Mouse (Mus musculus) urinary bladder, postnatal 4 days (tissue): ENCODE data around the gene Fstl3.

Source experiments
- DNase-seq, 2 experiments: peaks; one replicate each; pipeline ENCODE4 v3.0.0; 2021 to 2022; ENCODE audit warnings: low spot score in 2 of 2

Fstl3 gene

DNA sequence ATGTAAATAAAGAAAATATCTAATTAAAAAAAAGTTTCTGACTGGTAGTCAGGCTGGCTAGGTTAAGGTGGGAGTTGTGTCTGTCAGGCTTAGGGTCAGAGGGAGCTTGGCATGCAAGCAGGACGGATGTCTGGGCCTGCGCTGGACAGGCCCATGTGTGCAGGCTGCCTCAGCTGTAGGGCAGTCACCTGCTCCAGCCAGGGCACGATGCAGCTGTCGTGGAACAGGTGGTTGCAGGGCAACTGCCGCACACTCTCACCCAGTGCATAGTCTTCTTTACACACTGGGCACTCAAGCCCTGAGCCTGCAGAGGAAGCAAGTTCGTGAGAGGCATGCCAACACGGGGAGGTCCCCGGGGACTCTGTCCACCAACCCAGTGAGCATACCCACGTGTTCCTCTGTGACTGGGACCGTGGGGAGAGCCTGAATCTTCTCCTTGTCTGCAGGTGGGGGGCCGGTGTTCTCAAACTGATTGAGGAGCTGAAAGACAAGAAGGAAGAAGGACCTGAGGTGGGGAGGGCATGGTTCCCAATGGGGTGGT, 16.4 kb upstream of the Fstl3 start:
- no peak for DNase-seq

DNA sequence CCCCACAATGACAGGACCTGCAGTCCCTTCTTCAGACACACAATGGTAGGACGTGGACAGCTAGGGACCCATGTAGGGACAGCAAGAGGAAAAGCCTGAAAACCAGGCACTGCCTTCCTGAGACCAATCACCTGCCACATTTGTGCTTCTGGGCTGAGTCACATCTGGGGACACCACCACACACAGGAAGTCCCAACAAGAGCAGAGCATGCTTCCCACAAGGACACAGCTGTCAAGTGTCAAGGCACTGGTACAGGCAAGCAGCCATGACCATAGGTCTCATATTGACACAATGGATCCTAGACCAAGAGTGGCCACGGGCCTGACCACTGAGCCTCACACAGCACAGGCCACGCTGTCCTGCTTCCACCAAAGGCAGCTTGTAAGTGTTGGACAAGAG, 14.2 kb upstream of the Fstl3 start:
- no peak for DNase-seq

DNA sequence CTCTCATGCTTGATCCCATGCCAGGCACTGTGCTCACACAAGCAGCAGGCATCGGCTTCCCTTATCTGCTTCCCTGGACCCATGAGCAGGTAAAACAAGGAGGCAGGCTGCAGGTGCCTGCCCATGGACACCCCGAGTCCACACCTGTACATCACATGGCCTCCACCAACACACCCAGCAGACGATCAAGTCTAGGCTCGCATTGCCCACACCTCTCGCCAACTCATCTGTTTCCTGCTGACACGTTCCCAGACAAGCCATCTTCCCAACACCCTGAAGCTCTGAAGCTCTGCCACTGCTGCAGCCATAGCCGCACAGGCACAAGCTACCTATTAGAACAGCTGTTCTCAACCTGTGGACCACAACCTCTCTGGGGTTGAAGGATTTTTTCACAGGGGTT, 12.8 kb upstream of the Fstl3 start:
- no peak for DNase-seq

DNA sequence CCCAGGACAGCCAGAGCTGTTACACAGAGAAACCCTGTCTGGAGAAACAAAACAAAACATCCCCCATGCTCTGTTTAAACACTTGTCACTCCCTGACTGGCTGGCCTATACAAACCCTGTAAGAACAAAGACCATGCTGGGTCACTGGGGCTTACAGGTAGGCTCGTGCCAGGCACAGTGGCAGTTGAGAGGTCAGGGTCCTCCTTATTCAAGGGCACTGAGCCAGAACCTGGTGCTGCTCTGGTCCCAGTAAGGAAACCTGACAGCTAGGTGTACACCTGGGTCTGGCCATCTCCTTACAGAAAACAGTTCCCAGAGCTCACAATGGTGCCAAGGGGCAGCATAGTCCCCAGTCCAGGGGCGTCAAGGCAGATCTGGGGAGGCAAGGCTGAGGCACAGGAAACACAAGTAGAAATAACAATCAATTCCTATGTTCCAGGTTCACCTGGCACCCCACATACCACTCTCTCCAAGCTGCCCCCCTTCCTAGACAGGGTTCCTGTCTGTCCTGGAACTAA, 11.8 kb upstream of the Fstl3 start:
- no peak for DNase-seq

DNA sequence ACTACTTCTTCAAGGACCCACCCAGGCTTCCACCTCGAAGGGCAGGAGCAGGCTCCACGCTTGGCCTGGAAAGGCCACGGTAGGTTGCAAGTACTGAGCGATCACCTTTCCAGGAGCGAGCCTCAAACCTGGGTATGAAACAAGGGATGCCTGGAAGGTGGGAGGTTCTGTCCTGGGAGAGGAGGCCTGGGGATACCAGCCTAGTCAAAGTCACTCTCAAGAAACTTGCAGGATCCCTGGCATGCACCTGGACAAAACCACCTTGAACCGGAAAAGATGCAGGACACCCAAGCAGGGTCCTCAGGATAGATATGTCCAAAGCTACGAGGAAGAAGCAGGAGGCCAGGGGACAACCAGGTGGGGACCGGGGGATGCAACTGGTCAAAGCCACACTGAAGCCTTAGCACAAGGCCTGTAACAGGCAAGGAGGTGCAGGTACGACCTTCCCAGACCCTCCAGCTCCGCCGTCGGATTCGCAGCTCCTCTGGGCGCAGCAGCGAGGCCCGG, 11.0 kb upstream of the Fstl3 start:
- DNase-seq: no peak

DNA sequence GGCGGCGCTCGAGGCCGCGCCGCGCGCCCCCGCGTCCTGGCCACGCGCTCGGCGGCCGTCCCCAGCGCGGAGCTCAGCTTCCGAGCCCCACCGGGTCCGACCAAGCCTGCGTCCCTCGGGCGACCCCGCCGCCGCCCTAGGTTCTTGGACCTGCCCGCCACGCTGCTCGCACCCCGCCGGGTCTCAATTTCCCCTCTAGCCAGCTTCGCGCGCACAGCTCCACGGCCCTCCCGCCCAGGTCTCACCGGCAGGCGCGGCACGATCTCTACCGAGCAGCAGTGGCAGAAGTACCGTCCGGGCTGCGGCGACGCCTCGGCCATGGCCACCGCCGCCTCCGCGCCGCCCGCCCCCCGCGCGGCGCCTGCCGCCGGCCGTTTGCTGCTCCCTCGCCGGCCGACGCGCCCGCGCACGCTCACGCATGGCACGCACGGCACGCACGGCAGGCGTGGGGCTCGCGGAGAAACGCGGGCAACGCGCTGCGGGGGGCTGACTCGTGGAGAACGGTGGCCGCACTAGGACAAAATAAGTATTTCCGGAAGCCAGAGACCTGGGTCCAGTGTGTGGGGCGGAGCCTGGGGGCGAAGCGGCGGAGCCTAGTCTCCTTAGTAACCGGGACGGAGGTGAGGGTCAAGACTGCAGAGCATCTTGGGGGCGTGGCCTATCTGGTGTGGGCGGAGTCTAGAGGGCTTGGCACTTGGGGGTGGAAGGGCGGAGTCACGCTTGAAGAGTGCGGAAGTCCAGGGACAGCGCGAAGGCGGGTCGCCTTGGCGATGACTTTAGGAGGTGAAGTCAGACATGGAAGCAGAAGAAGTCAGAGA, 10.4 kb upstream of the Fstl3 start, which contains the start of gene Rnf126:
Rnf126 (minus strand) TSS at position 445 of the 818 bp plus-strand sequence.
- peak; percentile 99 to 100 for DNase-seq

DNA sequence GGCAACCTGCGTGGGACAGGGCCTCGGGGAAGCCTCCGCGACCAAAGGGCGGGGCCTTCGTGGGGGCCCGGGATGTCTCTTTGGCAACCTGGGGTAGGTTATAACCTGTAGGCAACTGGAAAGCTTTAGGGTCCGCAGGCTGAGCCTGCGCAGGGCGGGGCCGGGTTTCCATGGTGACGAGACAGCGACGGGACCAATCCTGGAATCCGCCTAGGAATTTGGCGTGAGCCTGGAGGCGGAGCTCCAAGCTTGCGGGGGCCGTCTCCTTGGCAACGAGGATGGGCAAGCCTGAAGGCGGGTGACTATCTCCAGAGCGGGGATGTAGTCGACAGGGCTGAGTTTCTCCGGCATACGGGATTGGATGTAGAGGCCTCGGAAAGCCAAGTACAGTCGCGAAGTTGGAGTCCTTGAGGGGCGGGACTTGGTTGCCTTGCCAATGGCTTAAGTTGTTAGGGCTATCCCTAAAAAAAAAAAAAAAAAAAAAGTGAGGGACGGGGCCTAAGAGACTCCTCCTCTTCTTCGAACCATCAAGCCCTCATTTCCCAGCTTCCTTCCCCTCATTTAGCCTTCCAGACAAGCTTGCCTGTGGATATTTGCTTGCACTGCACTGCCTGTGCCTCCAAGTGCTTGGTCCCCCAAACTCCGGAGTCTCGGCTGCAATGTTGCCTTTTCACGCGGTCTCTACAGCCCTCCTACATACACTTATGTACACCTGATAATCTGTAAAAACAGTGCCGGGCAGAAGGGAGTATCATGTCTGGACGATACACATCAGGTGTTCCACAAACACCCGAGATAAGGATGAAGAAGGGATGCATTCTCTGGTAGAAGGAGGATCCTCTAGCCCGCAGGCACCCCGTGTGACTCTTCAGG, 9.5 kb upstream of the Fstl3 start:
- DNase-seq: peak; percentile 91 to 95

DNA sequence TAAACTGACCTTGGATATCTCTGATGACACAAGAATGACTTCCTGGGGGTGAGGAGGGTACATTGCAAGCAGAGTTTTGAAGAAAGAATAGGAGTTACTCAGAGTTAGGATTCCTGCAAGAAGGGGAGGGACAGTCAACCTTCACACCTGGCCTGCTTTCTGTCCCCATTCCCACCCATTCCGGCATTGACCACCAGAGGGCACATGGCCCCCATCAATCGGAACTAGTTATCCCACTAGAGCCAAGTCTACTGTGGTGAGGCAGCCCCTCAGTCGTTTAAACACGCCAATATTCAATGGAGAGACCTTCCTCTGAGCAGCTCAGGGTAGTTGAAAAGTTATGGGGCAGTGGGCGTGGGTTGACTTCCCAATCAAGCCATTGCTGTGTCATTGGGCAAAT, 8.7 kb upstream of the Fstl3 start:
- peak; percentile 55 to 75 for DNase-seq

DNA sequence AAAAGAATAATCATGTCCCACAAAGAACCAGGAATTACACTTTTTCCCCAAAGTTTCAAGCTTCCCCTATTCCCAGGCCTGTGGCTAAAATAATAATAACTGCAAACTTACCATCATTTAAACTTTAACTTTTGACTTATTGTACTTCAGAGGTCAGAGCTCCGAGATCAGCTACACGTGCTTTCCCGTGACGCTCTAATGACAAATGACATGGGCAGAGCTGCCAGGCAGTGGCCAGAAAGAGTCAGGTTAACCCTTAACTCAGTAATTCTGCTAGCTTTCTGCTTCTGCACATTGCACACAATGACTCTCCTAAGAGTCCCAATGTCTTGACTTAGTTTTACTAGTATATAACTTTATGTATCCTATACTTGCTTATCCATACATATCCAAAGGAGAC, 7.7 kb upstream of the Fstl3 start:
- DNase-seq: no peak

DNA sequence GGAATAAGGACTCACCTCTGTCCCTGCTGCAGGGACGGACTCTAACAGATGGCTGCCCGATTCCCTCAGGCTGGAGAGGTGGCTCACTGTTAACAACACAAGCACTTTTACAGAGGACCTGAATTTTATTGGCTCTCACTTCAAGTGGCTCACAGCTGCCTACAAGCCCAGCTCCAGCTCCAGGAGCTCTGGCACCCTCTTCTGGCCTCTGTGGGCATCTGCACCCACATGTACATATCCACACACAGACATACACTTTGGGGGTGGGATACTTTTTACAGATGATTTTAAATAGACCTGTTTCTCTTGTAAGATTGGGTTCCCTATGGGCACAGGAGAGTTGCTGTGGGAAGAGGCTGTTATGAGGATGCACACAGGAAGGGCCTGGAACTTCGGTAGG, 4.8 kb upstream of the Fstl3 start:
- no peak for DNase-seq

DNA sequence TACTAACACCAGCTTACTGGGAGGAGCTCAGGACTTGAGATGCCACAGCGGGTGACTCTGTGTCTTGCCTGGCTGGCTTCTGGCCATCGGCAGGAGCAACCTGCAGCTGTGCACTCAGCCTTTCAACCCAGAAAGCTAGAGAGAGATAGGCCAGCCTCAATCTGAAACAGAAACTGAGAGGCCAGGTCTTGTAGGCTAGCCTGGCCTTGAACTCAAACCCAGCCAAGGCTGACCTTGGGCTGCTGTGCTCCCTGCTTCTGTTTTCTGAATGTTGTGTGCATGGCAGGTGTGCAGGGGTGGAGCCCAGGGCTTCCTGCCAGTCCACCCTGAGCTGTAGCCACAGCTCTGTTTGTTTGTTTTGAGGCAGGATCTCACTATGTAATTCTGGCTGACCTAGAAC, 3.9 kb upstream of the Fstl3 start:
- peak in 1 of 2 experiments; percentile 15 for DNase-seq

DNA sequence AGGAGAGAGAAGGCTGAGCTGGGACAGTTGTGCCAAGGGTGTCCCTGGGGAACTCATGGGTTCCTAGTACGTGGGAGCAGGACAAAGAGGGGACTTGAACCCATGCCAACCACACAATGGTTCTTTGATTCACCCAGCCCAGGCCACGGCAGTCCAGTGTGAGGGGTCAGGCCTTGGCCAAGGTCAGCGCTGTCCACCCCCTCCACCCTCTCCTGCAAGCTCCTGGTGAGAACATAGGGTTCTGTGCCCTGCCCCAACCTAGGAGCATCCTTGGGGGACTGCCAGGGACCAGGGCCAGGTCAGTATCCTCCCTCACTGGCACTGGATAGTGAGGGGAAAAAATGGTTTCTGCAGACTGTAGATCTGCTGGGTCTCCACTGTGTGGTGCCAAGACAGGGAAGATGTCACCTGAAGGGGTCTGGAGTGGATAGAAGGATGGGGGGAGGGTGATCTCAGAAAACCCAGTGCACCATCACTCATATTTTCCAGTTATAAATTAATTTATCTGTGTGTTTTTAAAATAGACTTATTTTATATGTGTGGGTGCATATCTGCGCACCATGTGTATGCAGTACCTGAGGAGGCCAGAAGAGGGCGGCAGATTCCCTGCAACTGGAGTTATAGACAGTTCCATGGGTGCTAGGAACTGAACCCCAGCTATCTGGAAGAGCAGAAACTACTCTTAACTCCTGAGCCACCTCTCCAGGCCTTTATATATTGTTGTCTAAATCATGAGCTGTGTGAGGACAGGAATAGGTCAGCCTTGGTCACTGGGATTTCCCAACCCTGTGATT, 2.4 kb upstream of the Fstl3 start:
- peak in 1 of 2 experiments; percentile 47 for DNase-seq

DNA sequence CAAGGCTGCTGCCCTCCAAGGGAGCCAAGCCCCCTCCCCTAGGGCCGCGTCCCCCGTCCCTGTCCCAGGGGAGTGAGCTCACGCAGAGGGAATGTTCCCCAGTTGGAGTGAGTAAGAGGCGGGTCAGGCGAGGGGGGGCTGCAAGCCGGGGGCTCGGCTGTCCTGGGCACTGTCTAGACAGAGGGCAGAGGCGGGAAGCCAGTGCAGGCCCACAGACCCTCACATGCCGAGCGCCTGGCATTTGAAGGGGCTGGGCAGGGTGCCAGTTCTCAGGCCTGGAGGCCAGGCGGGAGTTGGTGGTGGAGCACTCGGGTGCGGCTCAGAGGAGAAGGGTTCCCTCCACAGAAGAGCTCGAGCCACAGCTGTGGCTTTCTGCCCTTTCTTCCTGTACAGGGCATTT, 934 bp downstream of the Fstl3 start:
- DNase-seq: peak; percentile 67 to 70

DNA sequence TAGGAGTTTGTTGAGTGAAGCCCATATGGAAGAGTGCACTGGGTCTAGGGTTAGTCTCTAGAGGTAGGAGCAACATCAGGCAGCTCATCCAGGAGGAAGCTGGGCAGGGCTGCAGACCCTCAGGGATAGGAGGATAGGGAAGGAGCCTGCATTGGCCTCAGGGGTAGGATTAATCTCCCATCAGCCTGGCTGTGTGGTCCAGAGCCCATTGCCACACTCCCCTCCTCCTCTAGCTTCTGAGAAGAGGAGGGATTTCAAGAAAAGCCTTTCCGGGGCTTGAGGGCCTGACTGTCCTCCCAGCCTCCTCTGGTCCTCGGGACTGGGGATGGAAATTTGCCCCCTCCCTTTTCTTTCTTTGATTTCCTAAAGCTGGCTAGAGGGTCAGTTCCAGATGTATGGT, 2.1 kb downstream of the Fstl3 start:
- no peak for DNase-seq

DNA sequence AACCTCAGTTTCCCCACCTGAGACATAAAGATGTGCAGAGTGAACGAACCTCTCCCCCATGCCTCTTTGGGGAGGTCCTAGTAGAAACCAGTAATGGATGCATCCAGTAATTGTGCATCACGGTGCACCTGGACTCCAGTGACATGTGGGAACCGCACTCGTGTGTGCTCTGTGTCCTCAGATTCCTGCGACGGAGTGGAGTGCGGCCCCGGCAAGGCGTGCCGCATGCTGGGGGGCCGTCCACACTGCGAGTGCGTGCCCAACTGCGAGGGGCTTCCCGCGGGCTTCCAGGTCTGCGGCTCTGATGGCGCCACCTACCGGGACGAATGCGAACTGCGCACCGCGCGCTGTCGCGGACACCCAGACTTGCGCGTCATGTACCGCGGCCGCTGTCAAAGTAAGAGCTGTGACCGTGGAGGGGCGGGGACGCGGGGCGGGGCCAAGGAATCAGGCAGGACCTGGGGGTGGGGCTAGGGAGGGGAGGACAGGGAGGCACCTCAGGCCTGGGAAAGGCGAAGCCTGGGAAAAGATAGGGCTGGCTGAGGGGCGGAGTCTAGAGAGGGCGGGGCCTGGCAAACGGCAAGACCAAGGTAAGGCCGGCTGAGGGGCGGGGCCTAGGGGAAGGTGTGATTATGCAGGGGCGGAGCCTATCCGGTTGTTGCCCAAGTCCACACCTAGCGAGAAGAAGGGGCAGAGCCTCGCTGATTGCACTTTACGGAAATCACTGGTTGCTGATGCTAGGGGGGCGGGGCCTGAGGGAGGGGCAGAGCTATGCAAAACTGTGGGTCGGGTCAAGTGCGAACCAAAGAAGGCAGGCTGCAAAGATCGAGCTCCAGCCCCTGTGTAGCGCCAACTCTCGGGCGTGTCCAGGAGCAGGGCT, 3.0 kb downstream of the Fstl3 start:
- peak; percentile 95 for DNase-seq

DNA sequence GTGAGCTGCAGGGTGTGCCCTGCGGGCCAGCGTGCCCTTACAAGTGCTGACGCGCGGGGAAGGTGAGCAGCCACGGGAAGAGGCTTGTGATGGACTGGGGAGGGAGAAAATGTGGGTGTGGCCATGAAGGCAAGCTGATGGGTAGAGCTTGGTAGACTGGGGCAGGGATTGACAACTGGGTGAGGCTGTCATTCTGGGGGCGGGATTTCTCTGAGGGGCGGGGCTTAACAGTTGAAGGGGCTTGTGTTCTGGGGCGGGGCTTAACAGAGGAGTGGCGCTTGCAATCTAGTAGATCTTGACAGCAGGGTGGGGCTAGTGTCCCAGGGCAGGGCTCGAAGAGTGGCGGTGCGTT, 3.6 kb downstream of the Fstl3 start:
- DNase-seq: no peak

DNA sequence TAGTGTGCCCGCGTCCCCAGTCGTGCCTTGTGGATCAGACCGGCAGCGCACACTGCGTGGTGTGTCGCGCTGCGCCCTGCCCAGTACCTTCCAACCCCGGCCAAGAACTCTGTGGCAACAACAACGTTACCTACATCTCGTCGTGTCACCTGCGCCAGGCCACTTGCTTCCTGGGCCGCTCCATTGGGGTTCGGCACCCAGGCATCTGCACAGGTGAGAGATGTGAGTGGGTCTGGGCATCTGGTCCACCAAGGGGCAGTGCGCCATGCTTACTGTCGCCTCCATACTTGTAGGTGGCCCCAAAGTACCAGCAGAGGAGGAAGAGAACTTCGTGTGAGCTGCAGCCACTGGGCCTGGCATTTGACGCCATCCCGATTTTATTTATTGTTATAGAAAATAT, 4.1 kb downstream of the Fstl3 start:
- no peak for DNase-seq

DNA sequence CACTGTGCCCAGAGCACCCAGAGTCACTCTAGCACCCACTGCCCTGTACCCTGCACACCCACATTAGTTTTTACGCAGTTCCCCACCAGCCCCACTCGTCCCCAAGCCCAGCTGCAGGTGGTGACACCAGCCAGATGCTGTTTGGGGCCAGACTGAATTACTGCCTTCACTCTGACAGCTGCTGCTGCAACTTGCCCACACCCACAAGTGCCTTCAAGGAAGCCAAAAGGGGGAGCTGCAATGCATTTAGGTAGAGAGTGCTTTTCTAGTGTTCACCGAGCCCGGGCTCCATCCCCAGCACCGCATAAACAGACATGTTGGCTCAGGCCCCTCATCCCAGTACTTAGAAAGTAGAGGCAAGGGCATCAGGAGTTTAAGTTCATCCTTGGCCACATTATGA, 4.9 kb downstream of the Fstl3 start:
- DNase-seq: no peak

DNA sequence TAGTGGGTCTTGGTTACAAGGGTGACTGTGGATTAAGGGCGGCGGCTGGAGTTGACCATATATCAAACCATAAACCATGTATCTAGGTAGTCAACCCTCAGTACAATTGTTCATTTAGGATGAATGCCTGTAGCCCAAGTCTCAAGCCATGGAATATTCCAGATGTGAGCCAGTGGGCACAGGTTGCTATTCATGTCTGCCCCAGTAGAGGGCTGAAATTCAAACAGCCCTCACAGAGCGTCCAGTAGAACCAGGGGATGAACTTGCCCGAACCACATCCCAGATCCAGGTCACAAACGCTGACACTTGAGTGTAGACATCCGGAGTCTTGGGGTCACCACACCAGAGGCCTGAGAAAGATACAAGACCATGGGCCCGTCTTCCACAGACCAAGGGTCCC, 6.0 kb downstream of the Fstl3 start:
- DNase-seq: no peak
